Mouse (Mus musculus) adrenal gland, postnatal 4 days (tissue): ENCODE measurements around the gene Grid1. TPM values are rescaled to one million over a fixed set of nuclear protein-coding genes. Genes with fewer than 3 reads are reported as not detected.

Experiments
- DNase-seq, 2 experiments: peaks; one replicate each; pipeline ENCODE4 v3.0.0; 2021 to 2022; ENCODE audit warnings: low spot score in 2 of 2, mixed read lengths in 2 of 2
- total RNA-seq, 2 experiments: library from RNA; stranded (reverse); gene quantifications; 2 replicates each; pipeline ENCODE4 v1.2.3; 2021

Grid1 gene
- total RNA-seq, 2 experiments from 2014 or later: 0.65 to 2.1 TPM

GRCm38 (mm10) chr14:35365177-35365944, 545.5 kb downstream of the Grid1 start:
- DNase-seq: no peak

DNA sequence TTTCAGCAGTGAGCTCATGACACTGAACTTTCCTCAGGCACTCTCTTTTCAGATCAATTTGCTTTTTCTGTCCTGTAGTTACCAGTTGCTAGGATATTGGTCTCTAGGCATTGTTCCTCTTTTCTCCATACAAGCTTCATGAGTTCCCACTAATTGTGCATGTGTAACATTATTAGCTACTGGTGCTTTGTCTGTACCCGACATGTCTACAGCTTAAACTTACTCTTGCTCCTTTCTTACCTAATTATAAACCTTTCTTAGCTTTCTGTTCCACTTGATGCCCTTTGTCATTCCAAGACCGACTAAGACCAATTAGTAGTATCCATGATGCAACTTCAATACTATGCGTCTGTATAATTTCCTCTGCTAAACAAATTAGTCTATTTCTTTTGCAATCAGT, 554.5 kb downstream of the Grid1 start:
- no peak for DNase-seq

DNA sequence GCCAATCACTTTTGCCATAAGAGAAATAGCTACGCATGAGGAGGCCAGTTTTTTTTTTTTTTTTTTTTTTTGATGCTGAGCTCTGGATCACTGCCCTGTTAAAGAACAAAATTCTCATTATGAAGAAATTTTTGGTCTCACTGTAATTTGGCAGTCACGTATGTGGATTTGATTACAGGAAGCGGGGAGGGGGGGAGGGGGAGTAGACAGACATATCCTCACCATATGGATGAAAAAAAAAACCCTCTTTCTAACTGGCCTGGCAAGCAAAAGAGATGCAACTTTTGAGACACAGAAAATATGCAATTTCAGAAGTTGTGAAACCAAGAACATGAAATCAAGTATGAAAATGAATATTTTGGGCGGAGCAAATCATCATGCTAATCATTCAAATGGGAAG, 573.7 kb downstream of the Grid1 start:
- no peak for DNase-seq

GRCm38 (mm10) chr14:35404249-35404908, 584.5 kb downstream of the Grid1 start:
- DNase-seq: no peak

GRCm38 (mm10) chr14:35430259-35430658, 610.4 kb downstream of the Grid1 start:
- no peak for DNase-seq

DNA sequence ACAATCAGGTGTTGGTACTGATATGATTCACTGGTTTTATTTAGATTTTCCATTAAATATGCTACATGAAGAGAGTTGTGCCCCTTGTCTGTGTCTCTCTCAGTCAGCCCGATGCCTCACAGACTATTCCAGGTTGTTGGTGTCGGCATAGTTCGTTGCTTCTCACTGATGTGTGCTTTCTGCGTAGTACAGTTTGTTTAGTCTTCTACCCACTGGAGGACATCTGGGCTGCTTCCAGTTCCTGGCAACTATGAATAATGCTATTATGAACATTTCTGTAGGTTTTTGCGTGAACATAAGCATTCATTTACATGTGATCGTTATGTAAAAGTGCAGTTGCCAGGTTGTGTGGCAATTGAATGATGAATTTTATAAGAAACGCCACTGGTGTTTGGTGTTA, 633.8 kb downstream of the Grid1 start:
- no peak for DNase-seq

- DNase-seq: no peak
Observed at GRCm38 (mm10) chr14:35468254-35468653, 648.3 kb downstream of the Grid1 start.

GRCm38 (mm10) chr14:35486017-35486416, 666.1 kb downstream of the Grid1 start:
- no peak for DNase-seq

DNA sequence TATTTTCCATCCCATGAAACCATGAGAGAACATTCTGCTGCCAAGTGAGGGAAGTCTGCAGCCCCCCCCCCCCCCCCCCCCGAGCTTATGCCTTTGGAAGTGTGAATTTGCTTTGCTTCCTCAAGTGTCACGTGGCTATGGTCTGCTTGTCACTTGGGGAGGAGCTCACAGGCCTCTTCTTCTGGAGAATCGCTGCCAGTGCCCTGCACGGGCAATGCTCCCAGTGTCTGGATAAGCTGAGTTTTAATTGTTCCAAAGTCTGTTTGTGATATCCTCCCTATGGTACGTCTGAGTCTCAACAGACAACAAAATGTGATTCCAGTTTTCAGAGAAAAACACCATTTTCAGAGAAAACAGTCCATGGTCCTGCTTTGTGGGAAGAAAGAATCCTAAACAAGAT, 682.4 kb downstream of the Grid1 start:
- DNase-seq: no peak

- no peak for DNase-seq
Observed at GRCm38 (mm10) chr14:35519402-35519801, 699.5 kb downstream of the Grid1 start.

- DNase-seq: no peak
Observed at GRCm38 (mm10) chr14:35538835-35539234, 718.9 kb downstream of the Grid1 start.

GRCm38 (mm10) chr14:35541254-35541991, 721.5 kb downstream of the Grid1 start:
- no peak for DNase-seq

- no peak for DNase-seq
Observed at GRCm38 (mm10) chr14:35541992-35542380, 722.1 kb downstream of the Grid1 start.

DNA sequence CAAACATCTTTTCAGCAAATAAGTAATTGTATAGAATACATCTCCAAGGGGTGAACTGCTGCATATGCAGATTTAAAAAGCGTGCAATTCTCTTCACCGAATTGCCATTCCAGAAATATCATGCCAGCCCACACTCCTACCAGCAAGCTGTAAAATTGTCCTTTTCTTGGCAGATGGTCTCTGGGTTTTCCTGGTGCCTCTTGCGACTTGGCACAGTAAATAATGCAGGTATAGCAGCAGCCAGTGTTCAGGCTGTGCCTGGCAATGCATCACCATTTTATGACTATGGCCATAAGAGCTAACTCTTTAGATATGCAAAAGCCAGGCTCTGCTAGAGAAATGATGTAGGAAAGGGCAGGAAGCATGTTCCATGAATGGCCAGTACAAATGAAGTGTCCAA, 734.4 kb downstream of the Grid1 start:
- no peak for DNase-seq

- no peak for DNase-seq
Observed at GRCm38 (mm10) chr14:35561244-35561893, 741.5 kb downstream of the Grid1 start.

DNA sequence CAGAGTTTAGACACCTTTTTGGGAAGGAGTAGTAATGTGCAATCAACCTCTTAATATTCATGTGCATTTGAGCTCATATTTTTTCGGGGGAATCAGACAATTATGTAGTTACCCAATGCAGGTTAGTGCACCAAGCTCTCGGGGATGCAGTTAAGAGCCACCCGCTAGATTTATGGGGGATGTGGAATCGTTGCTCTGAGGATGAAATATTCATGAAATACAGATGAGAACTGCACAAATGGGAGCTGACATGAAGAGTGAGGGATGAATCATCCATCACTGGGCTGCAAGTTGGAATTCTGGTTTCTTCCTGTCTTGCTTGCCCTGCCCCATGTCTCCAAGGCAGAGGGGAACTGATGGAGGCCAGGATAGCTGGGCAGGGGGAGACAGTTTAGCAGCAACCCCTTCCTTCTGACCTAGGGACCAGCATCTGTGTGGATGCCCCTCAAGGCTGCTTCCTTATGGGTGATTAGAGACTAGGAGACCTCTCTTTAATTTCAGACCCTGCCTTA, 753.1 kb downstream of the Grid1 start:
- DNase-seq: no peak

GRCm38 (mm10) chr14:35574489-35574888, 754.6 kb downstream of the Grid1 start:
- no peak for DNase-seq

GRCm38 (mm10) chr14:35575285-35575684, 755.4 kb downstream of the Grid1 start:
- DNase-seq: no peak

- no peak for DNase-seq
Observed at GRCm38 (mm10) chr14:35625749-35626148, 805.8 kb downstream of the Grid1 start.
